Mouse (Mus musculus) embryonic facial prominence, embryonic 15.5 days (tissue): ENCODE results near the gene Mmd2. TPM values are rescaled to one million over a fixed set of nuclear protein-coding genes. Genes with fewer than 3 reads are reported as not detected.

ENCODE experiments used
- ATAC-seq: fragments of 200-750 bp; cut with Nextera tagmentation; 2 replicates; pipeline ENCODE4 v1.8.0; 2017; ENCODE audit warnings: low read depth, moderate TSS enrichment; ENCODE audit not compliant: insufficient number of reproducible peaks, low FRiP score, low TSS enrichment
- H3K27ac ChIP-seq: fragments of 300-500 bp; sonication (generic); replicated peaks from 2 replicates; pipeline ENCODE4 v1.5.1; 2015; ENCODE audit warnings: mild to moderate bottlenecking, inconsistent platforms
- H3K27me3 ChIP-seq: fragments of 300-500 bp; sonication (generic); 2 replicates; pipeline ENCODE4 v1.6.1; 2015; ENCODE audit warnings: inconsistent platforms
- H3K36me3 ChIP-seq: fragments of 300-500 bp; sonication (generic); 2 replicates; pipeline ENCODE4 v1.6.1; 2015; ENCODE audit warnings: mild to moderate bottlenecking, inconsistent platforms
- H3K4me1 ChIP-seq: fragments of 300-500 bp; sonication (generic); 2 replicates; pipeline ENCODE4 v1.6.1; 2015; ENCODE audit warnings: inconsistent platforms
- H3K4me2 ChIP-seq: fragments of 300-500 bp; sonication (generic); replicated peaks from 2 replicates; pipeline ENCODE4 v1.6.1; 2015; ENCODE audit warnings: mild to moderate bottlenecking, inconsistent platforms
- H3K4me3 ChIP-seq: fragments of 300-500 bp; sonication (generic); replicated peaks from 2 replicates; pipeline ENCODE4 v1.5.1; 2015; ENCODE audit warnings: mild to moderate bottlenecking, inconsistent platforms
- H3K9ac ChIP-seq: fragments of 300-500 bp; sonication (generic); 2 replicates; pipeline ENCODE4 v1.6.1; 2015; ENCODE audit warnings: inconsistent platforms
- H3K9me3 ChIP-seq: fragments of 300-500 bp; sonication (generic); replicated peaks from 2 replicates; pipeline ENCODE4 v1.6.1; 2016; ENCODE audit warnings: inconsistent platforms
- WGBS: fragments of 180-500 bp; shearing (Covaris S2); methylation state at CpG from one replicate; pipeline ENCODE4 v1.1.7; 2015; 5-methylcytosine and 5-hydroxymethylcytosine counted together
- polyA plus RNA-seq: library from polyadenylated mRNA; unstranded; fragments of >200 nt; fragmentation: Nextera tagmentation; extraction: Ambion mirVana; gene quantifications from 2 replicates; pipeline ENCODE4 v1.2.1, GENCODE M21; 2015

The Mmd2 gene
- polyA plus RNA-seq, 1 experiment from 2014 or later = 4.6 TPM

GRCm38 (mm10) chr5:142605288-142605687 lies 3.3 kb downstream of the Mmd2 start:
- no peak for ATAC-seq
- H3K4me3 ChIP-seq = no peak overlapping the region
- WGBS = 85% methylated on average over 12 of the region's 12 CpGs
- no peaks in the 10 kb centered on the region for H3K36me3 ChIP-seq
- H3K9me3 ChIP-seq = no peaks in the 10 kb centered on the region
- no peak overlapping the region for H3K9ac ChIP-seq
- peaks cover 10% of the 10 kb centered on the region for H3K4me1 ChIP-seq
- H3K27me3 ChIP-seq = peaks cover 12% of the 10 kb centered on the region
- H3K27ac ChIP-seq = no peak overlapping the region
- no peak overlapping the region for H3K4me2 ChIP-seq

GRCm38 (mm10) chr5:142604379-142604778 lies 4.2 kb downstream of the Mmd2 start:
- Histone ChIP-seq H3K4me3 (no peak overlapping the region), H3K9me3 (no peaks in the 10 kb centered on the region), H3K4me2 (no peak overlapping the region), H3K36me3 (no peaks in the 10 kb centered on the region), H3K27me3 (peaks cover 12% of the 10 kb centered on the region), H3K9ac (no peak overlapping the region), H3K4me1 (peaks cover 10% of the 10 kb centered on the region), H3K27ac (no peak overlapping the region)
- ATAC-seq = no peak
- 68% methylated on average over 7 of the region's 7 CpGs for WGBS

- Histone ChIP-seq H3K4me2 (no peak overlapping the region), H3K4me3 (no peak overlapping the region), H3K9ac (no peak overlapping the region), H3K27ac (no peak overlapping the region), H3K36me3 (no peaks in the 10 kb centered on the region), H3K9me3 (no peaks in the 10 kb centered on the region), H3K4me1 (no peaks in the 10 kb centered on the region), H3K27me3 (no peaks in the 10 kb centered on the region)
- WGBS = 58% methylated on average over 6 of the region's 6 CpGs
- no peak for ATAC-seq
Measured at GRCm38 (mm10) chr5:142597648-142598390, 10.8 kb downstream of the Mmd2 start.

DNA sequence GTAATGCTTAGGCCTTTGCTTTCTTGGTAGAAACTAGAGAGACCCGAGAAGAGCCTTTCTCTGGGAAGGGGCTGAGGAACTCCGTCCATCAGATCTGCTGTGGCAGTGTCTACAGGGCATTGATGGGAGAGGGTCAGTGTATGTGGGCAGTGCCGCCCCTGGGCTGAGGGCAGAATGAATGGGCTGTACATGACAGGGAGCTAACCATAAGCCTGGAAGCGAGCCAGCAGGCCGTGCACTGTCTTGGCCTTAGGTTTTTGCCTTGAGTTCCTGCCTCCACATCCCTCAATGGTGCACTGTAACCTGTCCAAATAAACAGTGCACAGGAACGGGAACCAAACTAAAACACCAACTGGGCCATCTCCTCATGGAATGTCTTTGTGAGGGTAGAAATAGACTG lies 11.9 kb downstream of the Mmd2 start:
- Histone ChIP-seq H3K4me2 (no peak overlapping the region), H3K36me3 (no peaks in the 10 kb centered on the region), H3K9me3 (no peaks in the 10 kb centered on the region), H3K27me3 (no peaks in the 10 kb centered on the region), H3K4me3 (no peak overlapping the region), H3K4me1 (no peaks in the 10 kb centered on the region), H3K27ac (no peak overlapping the region), H3K9ac (no peak overlapping the region)
- WGBS = 80% methylated on average over 6 of the region's 6 CpGs
- no peak for ATAC-seq

DNA sequence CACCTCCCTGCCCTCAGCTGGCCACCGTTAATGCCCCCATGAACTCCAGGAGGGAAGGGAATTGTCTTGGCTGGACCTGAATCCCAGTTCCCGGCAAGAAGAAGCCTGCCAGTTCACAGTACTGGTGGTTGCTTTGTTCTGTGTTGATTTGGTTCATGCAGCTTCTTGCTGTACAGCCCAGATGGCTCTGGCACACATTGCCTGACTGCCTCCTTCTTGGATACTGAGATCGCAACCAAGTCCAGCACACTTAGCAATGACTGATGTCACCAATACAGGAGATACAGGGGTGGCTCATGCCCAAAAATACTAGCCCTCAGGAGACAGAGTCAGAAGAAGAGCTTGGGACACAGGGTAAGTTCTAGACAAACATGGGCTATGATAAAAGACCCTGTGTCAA lies 12.9 kb downstream of the Mmd2 start:
- H3K4me3 ChIP-seq = no peak overlapping the region
- H3K4me1 ChIP-seq = no peaks in the 10 kb centered on the region
- WGBS = 83% methylated on average over 3 of the region's 3 CpGs
- H3K9ac ChIP-seq = no peak overlapping the region
- no peaks in the 10 kb centered on the region for H3K27me3 ChIP-seq
- no peak for ATAC-seq
- H3K9me3 ChIP-seq = no peaks in the 10 kb centered on the region
- H3K36me3 ChIP-seq = no peaks in the 10 kb centered on the region
- no peak overlapping the region for H3K4me2 ChIP-seq
- H3K27ac ChIP-seq = no peak overlapping the region

DNA sequence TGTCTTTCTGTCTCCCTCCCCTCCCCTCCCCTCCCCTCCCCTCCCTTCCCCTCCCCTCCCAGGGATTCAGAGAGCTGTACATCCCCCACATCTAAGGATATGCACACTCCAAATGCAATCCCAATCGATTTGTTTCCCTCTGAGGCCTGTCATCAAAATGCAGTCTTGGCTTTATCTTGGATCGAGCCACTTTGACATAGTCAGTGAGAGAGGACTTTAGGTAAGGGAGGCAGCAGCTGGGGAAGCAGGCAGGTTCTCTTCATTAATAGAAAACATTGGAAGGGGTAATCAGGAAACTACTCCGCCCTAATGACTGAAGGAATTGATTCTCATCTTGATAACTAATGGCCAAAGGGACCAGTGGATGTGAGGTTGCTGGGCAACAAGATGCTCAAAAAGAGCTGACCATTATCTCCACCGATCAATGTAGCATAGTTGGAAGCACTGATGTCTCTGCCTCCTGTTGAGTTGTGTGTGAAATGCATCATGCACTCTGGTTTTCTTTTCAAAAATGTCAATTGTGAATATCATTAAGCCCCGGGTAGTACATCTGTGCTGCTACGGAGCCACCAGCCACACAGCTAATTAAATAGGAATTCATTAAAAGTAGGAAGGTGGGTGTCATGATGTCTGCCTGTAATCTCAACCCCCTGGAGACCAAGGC lies 17.5 kb downstream of the Mmd2 start:
- no peak overlapping the region for H3K27ac ChIP-seq
- 82% methylated on average over 6 of the region's 6 CpGs for WGBS
- no peak overlapping the region for H3K9ac ChIP-seq
- no peaks in the 10 kb centered on the region for H3K27me3 ChIP-seq
- H3K4me1 ChIP-seq = no peaks in the 10 kb centered on the region
- ATAC-seq = no peak
- no peaks in the 10 kb centered on the region for H3K36me3 ChIP-seq
- no peak overlapping the region for H3K4me3 ChIP-seq
- H3K4me2 ChIP-seq = no peak overlapping the region
- no peaks in the 10 kb centered on the region for H3K9me3 ChIP-seq

GRCm38 (mm10) chr5:142583616-142584126 lies 24.9 kb downstream of the Mmd2 start:
- Histone ChIP-seq H3K4me1 (no peaks in the 10 kb centered on the region), H3K9ac (no peak overlapping the region), H3K27ac (no peak overlapping the region), H3K27me3 (no peaks in the 10 kb centered on the region), H3K9me3 (no peaks in the 10 kb centered on the region), H3K36me3 (no peaks in the 10 kb centered on the region), H3K4me3 (no peak overlapping the region), H3K4me2 (no peak overlapping the region)
- ATAC-seq = peak; percentile 77
- WGBS = 64% methylated on average over 14 of the region's 14 CpGs

DNA sequence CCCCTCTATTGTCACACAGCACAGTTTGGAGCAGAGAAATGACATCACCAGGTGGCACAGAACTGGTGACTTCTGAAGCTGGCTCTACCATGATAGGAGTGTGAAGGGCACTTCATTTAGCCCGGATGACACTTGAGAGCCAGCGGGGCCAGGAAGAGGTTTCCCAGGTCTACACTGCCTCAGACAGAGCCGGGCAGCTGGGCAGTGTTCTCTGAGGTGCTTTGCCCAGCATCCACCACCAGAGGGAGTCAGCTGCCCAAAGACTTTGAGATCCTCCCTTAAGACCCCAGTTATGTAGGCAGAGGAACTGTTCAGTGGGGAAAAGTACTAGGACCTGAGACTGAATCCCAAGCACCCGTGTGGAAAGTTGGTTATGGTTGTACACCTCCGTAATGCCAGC lies 27.1 kb downstream of the Mmd2 start:
- Histone ChIP-seq H3K36me3 (no peaks in the 10 kb centered on the region), H3K9me3 (no peaks in the 10 kb centered on the region), H3K4me3 (no peak overlapping the region), H3K9ac (no peak overlapping the region), H3K4me2 (no peak overlapping the region), H3K4me1 (no peaks in the 10 kb centered on the region), H3K27ac (no peak overlapping the region), H3K27me3 (no peaks in the 10 kb centered on the region)
- 18% methylated on average over 5 of the region's 5 CpGs for WGBS
- ATAC-seq = 0 out of 2 replicates have a peak, but pooled peaks have one; percentile 37

DNA sequence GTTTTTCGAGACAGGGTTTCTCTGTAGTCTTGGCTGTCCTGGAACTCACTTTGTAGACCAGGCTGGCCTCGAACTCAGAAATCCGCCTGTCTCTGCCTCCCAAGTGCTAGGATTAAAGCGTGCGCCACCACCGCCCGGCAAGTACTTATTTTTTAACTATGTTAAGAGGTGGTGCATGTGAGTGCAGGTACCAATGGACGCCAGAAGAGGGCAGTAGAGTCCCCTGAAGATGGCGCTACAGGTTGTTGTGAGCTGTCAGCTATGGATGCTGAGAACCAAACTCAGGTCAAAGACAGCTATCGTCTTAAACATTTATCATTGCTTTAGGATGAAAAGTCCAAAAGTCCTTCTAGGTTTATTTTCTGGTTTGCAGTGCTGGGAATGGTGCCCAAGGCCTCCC lies 30.4 kb downstream of the Mmd2 start:
- Histone ChIP-seq H3K9me3 (no peaks in the 10 kb centered on the region), H3K27ac (no peak overlapping the region), H3K4me2 (no peak overlapping the region), H3K27me3 (no peaks in the 10 kb centered on the region), H3K4me3 (no peak overlapping the region), H3K36me3 (no peaks in the 10 kb centered on the region), H3K9ac (no peak overlapping the region), H3K4me1 (no peaks in the 10 kb centered on the region)
- WGBS = 89% methylated on average over 10 of the region's 10 CpGs
- no peak for ATAC-seq

GRCm38 (mm10) chr5:142576832-142577231 lies 31.8 kb downstream of the Mmd2 start:
- Histone ChIP-seq H3K4me1 (no peaks in the 10 kb centered on the region), H3K9me3 (no peaks in the 10 kb centered on the region), H3K36me3 (no peaks in the 10 kb centered on the region), H3K27ac (no peak overlapping the region), H3K4me3 (no peak overlapping the region), H3K9ac (no peak overlapping the region), H3K4me2 (no peak overlapping the region), H3K27me3 (no peaks in the 10 kb centered on the region)
- ATAC-seq = no peak
- 71% methylated on average over 7 of the region's 7 CpGs for whole genome bisulfite sequencing

DNA sequence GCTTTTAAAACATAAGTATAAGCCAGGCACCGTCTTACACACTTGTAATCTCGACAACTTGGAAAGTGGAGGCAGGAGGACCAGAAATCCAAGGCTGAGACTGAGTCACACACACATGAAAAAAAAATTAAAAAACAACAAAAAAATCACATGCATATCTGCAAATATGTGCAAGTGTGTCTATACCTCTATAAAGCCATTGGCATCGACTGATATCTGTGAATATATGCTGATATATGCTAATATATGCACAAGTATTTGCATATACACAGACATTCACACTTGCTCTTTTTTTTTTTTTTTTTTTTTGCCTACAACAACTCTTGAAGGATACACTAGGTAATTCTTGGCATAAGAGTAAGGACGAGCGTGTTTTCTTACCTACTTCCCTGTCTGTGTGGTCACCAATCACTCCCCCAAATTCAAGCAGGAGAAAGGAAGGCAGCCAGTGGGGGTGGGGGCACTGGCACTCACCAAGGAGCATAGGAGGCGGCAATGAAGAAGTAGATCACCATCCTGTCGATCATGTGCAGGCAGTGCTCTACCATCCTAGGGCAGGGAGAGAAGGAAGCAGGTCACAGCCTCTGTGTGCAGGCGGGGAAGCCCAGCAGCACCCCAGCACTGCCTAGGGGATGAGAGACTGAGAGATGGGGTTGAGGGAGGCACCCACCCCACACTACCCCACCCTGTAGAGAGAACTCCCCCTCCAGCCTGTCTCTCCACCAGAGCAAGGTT lies 34.1 kb downstream of the Mmd2 start:
- H3K4me1 ChIP-seq = no peaks in the 10 kb centered on the region
- H3K9ac ChIP-seq = no peak overlapping the region
- 80% methylated on average over 8 of the region's 8 CpGs for WGBS
- no peak overlapping the region for H3K27ac ChIP-seq
- H3K27me3 ChIP-seq = no peaks in the 10 kb centered on the region
- H3K4me2 ChIP-seq = no peak overlapping the region
- H3K4me3 ChIP-seq = no peak overlapping the region
- ATAC-seq = no peak
- no peaks in the 10 kb centered on the region for H3K9me3 ChIP-seq
- no peaks in the 10 kb centered on the region for H3K36me3 ChIP-seq
